Mouse (Mus musculus) heart, embryonic 14.5 days (tissue): ENCODE measurements around the gene Acadm. TPM values are rescaled to one million over a fixed set of nuclear protein-coding genes. Genes with fewer than 3 reads are reported as not detected.

Experiments used
- ATAC-seq: fragments of 200-750 bp; cut with Nextera tagmentation; 2 replicates; pipeline ENCODE4 v1.8.0; 2017; ENCODE audit warnings: low read depth, moderate TSS enrichment; ENCODE audit not compliant: insufficient number of reproducible peaks, insufficient read depth, low FRiP score
- H3K27ac ChIP-seq, 2 experiments: fragments of 200-500 bp in 1 of 2; fragments of 300-500 bp in 1 of 2; sonication (generic) in 1 of 2; replicated peaks in 1 of 2; 2 replicates each; pipeline ENCODE4 v1.5.1; 2012 to 2014; ENCODE audit warnings: low read depth in 2 of 2, low read length in 2 of 2, control low read depth in 1 of 2, mild to moderate bottlenecking in 1 of 2, mixed read lengths in 1 of 2; ENCODE audit not compliant: control insufficient read depth in 1 of 2, insufficient read depth in 1 of 2
- H3K27me3 ChIP-seq: fragments of 300-500 bp; sonication (generic); 2 replicates; pipeline ENCODE4 v1.6.1; 2014; ENCODE audit warnings: mild to moderate bottlenecking, low read length, control low read depth; ENCODE audit not compliant: control insufficient read depth, insufficient read depth
- H3K36me3 ChIP-seq: fragments of 300-500 bp; sonication (generic); 2 replicates; pipeline ENCODE4 v1.6.1; 2014; ENCODE audit warnings: mild to moderate bottlenecking, control low read depth, low read length, mixed read lengths; ENCODE audit not compliant: control insufficient read depth, insufficient read depth
- H3K4me1 ChIP-seq, 2 experiments: fragments of 200-500 bp in 1 of 2; fragments of 300-500 bp in 1 of 2; sonication (generic) in 1 of 2; 2 replicates each; pipeline ENCODE4 v1.6.1; 2012 to 2014; ENCODE audit warnings: low read length in 2 of 2, control low read depth in 1 of 2, mixed read lengths in 1 of 2; ENCODE audit not compliant: control insufficient read depth in 2 of 2, insufficient read depth in 2 of 2
- H3K4me2 ChIP-seq: fragments of 300-500 bp; sonication (generic); 2 replicates; pipeline ENCODE4 v1.6.1; 2014; ENCODE audit warnings: mild to moderate bottlenecking, low read length
- H3K4me3 ChIP-seq, 2 experiments: fragments of 200-500 bp in 1 of 2; fragments of 300-500 bp in 1 of 2; sonication (generic) in 1 of 2; 2 replicates each; pipeline ENCODE4 v1.5.1; 2012 to 2014; ENCODE audit warnings: low read length in 2 of 2, mild to moderate bottlenecking in 2 of 2, control low read depth in 1 of 2, low read depth in 1 of 2, moderate library complexity in 1 of 2; ENCODE audit not compliant: control insufficient read depth in 1 of 2, insufficient read depth in 1 of 2
- H3K9ac ChIP-seq: fragments of 300-500 bp; sonication (generic); 2 replicates; pipeline ENCODE4 v1.6.1; 2014; ENCODE audit warnings: mild to moderate bottlenecking, low read length
- H3K9me3 ChIP-seq: fragments of 300-500 bp; sonication (generic); 2 replicates; pipeline ENCODE4 v1.6.1; 2016; ENCODE audit warnings: low read length, control low read depth; ENCODE audit not compliant: control insufficient read depth
- WGBS: fragments of 180-500 bp; shearing (Covaris S2); extraction: QIAGEN DNeasy Blood & Tissue Kit; methylation state at CpG from one replicate; pipeline ENCODE4 v1.1.7; 2014; 5-methylcytosine and 5-hydroxymethylcytosine counted together
- polyA plus RNA-seq: library from polyadenylated mRNA; unstranded; fragments of >200 nt; fragmentation: Nextera tagmentation; extraction: Ambion mirVana; gene quantifications from 2 replicates; pipeline ENCODE4 v1.2.1, GENCODE M21; 2014

Acadm gene
- polyA plus RNA-seq, result 263 and 291 TPM in 2 replicates

GRCm38 (mm10) chr3:153944335-153944990 lies at the start of gene Acadm:
Gene Acadm, minus strand, starts transcription at chr3:153944632.
- peaks cover 4 to 26% of the 10 kb centered on the region in 2 experiments for H3K4me1 ChIP-seq
- peak within 1 kb of the TSS; percentile 78 for H3K4me2 ChIP-seq
- peaks cover 24% of the 10 kb centered on the region for H3K36me3 ChIP-seq
- H3K27me3 ChIP-seq, result no peaks in the 10 kb centered on the region
- 0% methylated on average over 40 of the region's 41 CpGs for WGBS
- H3K4me3 ChIP-seq, result peak within 1 kb of the TSS; percentile 76 to 85
- ATAC-seq, result peak; percentile 95
- no peaks in the 10 kb centered on the region for H3K9me3 ChIP-seq
- peak within 1 kb of the TSS; percentile 90 for H3K9ac ChIP-seq
- H3K27ac ChIP-seq, result peak within 1 kb of the TSS; percentile 90 to 96

DNA sequence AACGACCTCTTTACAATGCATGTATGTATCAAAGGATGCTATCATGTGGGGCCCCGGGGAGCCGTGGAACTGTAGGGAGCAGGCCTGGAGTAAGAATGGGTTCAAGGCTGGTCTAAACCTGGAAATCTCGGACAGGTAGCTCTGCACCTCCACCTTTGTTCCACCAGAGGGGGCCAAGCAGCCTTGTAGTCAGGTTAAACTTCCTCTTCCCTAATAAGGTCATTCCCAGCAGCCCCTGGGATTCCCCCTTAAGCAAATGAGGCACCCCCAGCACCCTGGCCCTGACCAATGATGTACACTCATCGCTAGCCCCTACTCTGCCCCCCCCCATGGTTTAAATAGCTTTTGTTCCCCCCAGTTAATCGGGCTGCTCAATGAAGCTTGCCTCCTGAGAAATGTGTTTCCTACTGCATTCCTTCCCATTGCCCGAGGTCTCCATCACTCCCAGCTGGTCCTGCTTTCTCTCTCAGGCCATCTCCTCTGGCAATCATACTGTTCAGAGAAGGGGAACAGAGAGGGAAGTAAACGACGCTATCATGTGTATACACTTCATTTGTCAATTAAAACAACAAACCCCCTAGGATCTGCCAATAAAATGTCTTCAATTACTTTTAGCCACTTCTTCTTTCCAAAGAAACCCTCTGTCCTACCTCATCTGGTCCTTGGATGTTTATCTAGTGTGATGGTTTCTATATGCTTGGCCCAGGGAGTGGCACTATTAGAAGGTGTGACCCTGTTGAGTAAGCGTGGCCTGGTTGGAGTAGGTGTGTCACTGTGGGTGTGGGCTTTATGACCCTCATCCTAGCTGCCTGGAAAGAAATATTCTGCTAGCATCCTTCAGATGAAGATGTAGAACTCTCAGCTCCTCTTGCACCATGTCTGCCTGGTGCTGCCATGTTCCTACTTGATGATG lies 40.3 kb upstream of the Acadm start:
- WGBS, result 53% methylated on average over 10 of the region's 10 CpGs
- no peaks in the 10 kb centered on the region for H3K36me3 ChIP-seq
- H3K27me3 ChIP-seq, result no peaks in the 10 kb centered on the region
- H3K27ac ChIP-seq, result no peak overlapping the region
- H3K9me3 ChIP-seq, result no peaks in the 10 kb centered on the region
- H3K4me2 ChIP-seq, result 0 out of 2 replicates have a peak overlapping the region, but pooled peaks have one; percentile 4
- ATAC-seq, result no peak
- no peak overlapping the region for H3K4me3 ChIP-seq
- H3K9ac ChIP-seq, result no peak overlapping the region
- H3K4me1 ChIP-seq, result no peaks in the 10 kb centered on the region

DNA sequence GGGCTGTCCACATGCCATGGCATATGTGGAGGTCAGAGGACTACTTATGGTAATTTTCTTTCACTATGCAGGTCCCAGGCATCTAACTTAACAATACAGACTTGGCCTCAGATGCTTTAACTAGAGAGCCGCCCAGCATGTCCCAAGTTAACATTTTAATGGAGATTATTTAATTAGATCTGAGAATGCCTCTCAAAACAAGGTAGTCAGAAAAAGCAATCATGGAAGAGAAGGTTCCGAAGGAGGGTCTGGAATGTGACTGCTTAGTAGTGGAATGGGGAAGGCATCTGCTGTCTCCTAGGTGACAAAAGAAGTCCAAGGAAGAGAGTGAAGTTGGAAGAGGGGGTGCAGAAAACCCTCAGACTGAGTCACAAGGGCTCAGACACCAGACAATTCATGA lies 36.2 kb upstream of the Acadm start:
- H3K27me3 ChIP-seq, result no peaks in the 10 kb centered on the region
- H3K9me3 ChIP-seq, result no peaks in the 10 kb centered on the region
- H3K27ac ChIP-seq, result no peak overlapping the region
- H3K4me3 ChIP-seq, result no peak overlapping the region
- H3K4me1 ChIP-seq, result no peaks in the 10 kb centered on the region
- no peak overlapping the region for H3K4me2 ChIP-seq
- H3K9ac ChIP-seq, result no peak overlapping the region
- 63% methylated on average over 2 of the region's 2 CpGs for WGBS
- ATAC-seq, result no peak
- H3K36me3 ChIP-seq, result no peaks in the 10 kb centered on the region

- Histone ChIP-seq H3K36me3 (no peaks in the 10 kb centered on the region), H3K4me1 (peaks cover 0 to 2% of the 10 kb centered on the region in 2 experiments; a peak in 1 of 4 replicates), H3K27me3 (peaks cover 15% of the 10 kb centered on the region), H3K4me2 (no peak overlapping the region), H3K27ac (no peak overlapping the region), H3K9ac (no peak overlapping the region), H3K9me3 (no peaks in the 10 kb centered on the region), H3K4me3 (no peak overlapping the region)
- WGBS, result 77% methylated on average over 7 of the region's 7 CpGs
- no peak for ATAC-seq
Measured at GRCm38 (mm10) chr3:153975791-153976190, 31.4 kb upstream of the Acadm start.

DNA sequence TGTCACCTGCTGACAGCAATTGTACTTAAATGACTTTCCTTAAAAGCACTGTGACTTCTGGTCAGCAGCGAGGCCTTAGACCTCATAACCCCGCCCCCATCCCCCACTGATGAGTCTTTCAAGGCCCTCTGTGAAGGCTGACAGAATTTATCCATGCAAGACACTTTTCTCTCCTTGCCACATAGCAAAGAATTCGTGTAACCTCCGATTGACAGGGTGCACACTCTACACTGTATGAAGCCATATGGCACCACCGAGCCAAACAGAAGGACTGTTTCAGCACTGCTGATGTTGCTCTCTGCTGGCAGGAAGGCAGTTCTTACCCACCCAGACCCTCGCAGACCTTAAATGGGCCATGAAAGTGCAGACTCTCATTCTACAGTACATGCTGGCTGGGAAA lies 30.6 kb upstream of the Acadm start:
- H3K4me1 ChIP-seq, result peaks cover 0 to 2% of the 10 kb centered on the region in 2 experiments; a peak in 1 of 4 replicates
- no peaks in the 10 kb centered on the region for H3K9me3 ChIP-seq
- no peak overlapping the region for H3K9ac ChIP-seq
- no peaks in the 10 kb centered on the region for H3K36me3 ChIP-seq
- no peak overlapping the region for H3K27ac ChIP-seq
- 16% methylated on average over 6 of the region's 6 CpGs for WGBS
- ATAC-seq, result no peak
- H3K27me3 ChIP-seq, result peaks cover 15% of the 10 kb centered on the region
- H3K4me3 ChIP-seq, result no peak overlapping the region
- no peak overlapping the region for H3K4me2 ChIP-seq

GRCm38 (mm10) chr3:153973949-153974760 lies 29.7 kb upstream of the Acadm start:
- no peak for ATAC-seq
- Histone ChIP-seq H3K9me3 (no peaks in the 10 kb centered on the region), H3K4me3 (peak overlapping the region; percentile 48 to 56), H3K4me1 (peaks cover 0 to 2% of the 10 kb centered on the region in 2 experiments; a peak in 1 of 4 replicates), H3K27me3 (peaks cover 15% of the 10 kb centered on the region), H3K9ac (peak overlapping the region; percentile 72), H3K27ac (no peak overlapping the region), H3K36me3 (no peaks in the 10 kb centered on the region), H3K4me2 (peak overlapping the region; percentile 97)
- WGBS, result 9% methylated on average over 21 of the region's 21 CpGs
